Mouse (Mus musculus) hindbrain, embryonic 15.5 days (tissue): ENCODE results near the gene Cisd1. TPM values are rescaled to one million over a fixed set of nuclear protein-coding genes. Genes with fewer than 3 reads are reported as not detected.

ENCODE experiments used
- ATAC-seq: fragments of 200-750 bp; cut with Nextera tagmentation; 2 replicates; pipeline ENCODE4 v1.8.0; 2017; ENCODE audit warnings: low read depth, moderate number of reproducible peaks, moderate TSS enrichment; ENCODE audit not compliant: low FRiP score
- H3K27ac ChIP-seq: fragments of 300-500 bp; sonication (generic); replicated peaks from 2 replicates; pipeline ENCODE4 v1.5.1; 2015; ENCODE audit warnings: mild to moderate bottlenecking, inconsistent platforms
- H3K27me3 ChIP-seq: fragments of 300-500 bp; sonication (generic); 2 replicates; pipeline ENCODE4 v1.6.1; 2015; ENCODE audit warnings: control low read depth, inconsistent platforms
- H3K36me3 ChIP-seq: fragments of 300-500 bp; sonication (generic); 2 replicates; pipeline ENCODE4 v1.6.1; 2015; ENCODE audit warnings: control low read depth, inconsistent platforms
- H3K4me1 ChIP-seq: fragments of 300-500 bp; sonication (generic); replicated peaks from 2 replicates; pipeline ENCODE4 v1.6.1; 2015; ENCODE audit warnings: control low read depth, inconsistent platforms
- H3K4me2 ChIP-seq: fragments of 300-500 bp; sonication (generic); 2 replicates; pipeline ENCODE4 v1.6.1; 2015; ENCODE audit warnings: moderate library complexity, mild to moderate bottlenecking, inconsistent platforms
- H3K4me3 ChIP-seq: fragments of 300-500 bp; sonication (generic); 2 replicates; pipeline ENCODE4 v1.5.1; 2015; ENCODE audit warnings: mild to moderate bottlenecking, inconsistent platforms
- H3K9ac ChIP-seq: fragments of 300-500 bp; sonication (generic); 2 replicates; pipeline ENCODE4 v1.6.1; 2015; ENCODE audit warnings: inconsistent platforms
- H3K9me3 ChIP-seq: fragments of 300-500 bp; sonication (generic); 2 replicates; pipeline ENCODE4 v1.6.1; 2016; ENCODE audit warnings: control low read depth, inconsistent platforms
- WGBS: fragments of 180-500 bp; shearing (Covaris S2); methylation state at CpG from one replicate; pipeline ENCODE4 v1.1.7; 2015; 5-methylcytosine and 5-hydroxymethylcytosine counted together
- polyA plus RNA-seq: library from polyadenylated mRNA; unstranded; fragments of >200 nt; fragmentation: Nextera tagmentation; extraction: Ambion mirVana; gene quantifications from 2 replicates; pipeline ENCODE4 v1.2.1, GENCODE M21; 2015

The Cisd1 gene
- polyA plus RNA-seq, 1 experiment from 2014 or later = 295 TPM

- H3K27ac ChIP-seq = peak within 1 kb of the TSS; percentile 81
- H3K9ac ChIP-seq = peak within 1 kb of the TSS; percentile 76
- no peaks in the 10 kb centered on the region for H3K36me3 ChIP-seq
- ATAC-seq = peak; percentile 93
- peak within 1 kb of the TSS; percentile 94 for H3K4me2 ChIP-seq
- no peaks in the 10 kb centered on the region for H3K9me3 ChIP-seq
- H3K27me3 ChIP-seq = no peaks in the 10 kb centered on the region
- H3K4me3 ChIP-seq = peak within 1 kb of the TSS; percentile 73
- peaks cover 45% of the 10 kb centered on the region for H3K4me1 ChIP-seq
- WGBS = under 1% methylated on average over 46 of the region's 49 CpGs
Measured at GRCm38 (mm10) chr10:71347509-71347949, 2.8 kb upstream of the Cisd1 start, which contains the start of gene Ipmk. Ipmk (plus strand) TSS chr10:71347763.

GRCm38 (mm10) chr10:71346722-71347508 is 2.2 kb upstream of the Cisd1 start:
- Histone ChIP-seq H3K9ac (peak overlapping the region; percentile 76), H3K9me3 (no peaks in the 10 kb centered on the region), H3K27ac (peak overlapping the region; percentile 81), H3K27me3 (no peaks in the 10 kb centered on the region), H3K36me3 (no peaks in the 10 kb centered on the region), H3K4me3 (peak overlapping the region; percentile 73), H3K4me1 (peaks cover 50% of the 10 kb centered on the region), H3K4me2 (peak overlapping the region; percentile 94)
- WGBS = 11% methylated on average over 13 of the region's 13 CpGs
- no peak for ATAC-seq

- H3K9ac ChIP-seq = no peak overlapping the region
- no peaks in the 10 kb centered on the region for H3K36me3 ChIP-seq
- H3K4me1 ChIP-seq = peaks cover 51% of the 10 kb centered on the region
- no peak overlapping the region for H3K4me3 ChIP-seq
- H3K27ac ChIP-seq = no peak overlapping the region
- no peak overlapping the region for H3K4me2 ChIP-seq
- no peaks in the 10 kb centered on the region for H3K27me3 ChIP-seq
- no peak for ATAC-seq
- no peaks in the 10 kb centered on the region for H3K9me3 ChIP-seq
- WGBS = 64% methylated on average over 2 of the region's 2 CpGs
Measured at GRCm38 (mm10) chr10:71346106-71346505, 1.4 kb upstream of the Cisd1 start.

GRCm38 (mm10) chr10:71343567-71344265 is 1.0 kb downstream of the Cisd1 start:
- H3K27me3 ChIP-seq = no peaks in the 10 kb centered on the region
- ATAC-seq = no peak
- peak overlapping the region; percentile 81 for H3K4me2 ChIP-seq
- H3K4me1 ChIP-seq = peaks cover 44% of the 10 kb centered on the region
- no peak overlapping the region; the same call in 1 of the 2 replicates for H3K27ac ChIP-seq
- H3K36me3 ChIP-seq = no peaks in the 10 kb centered on the region
- peak overlapping the region; percentile 58 for H3K4me3 ChIP-seq
- 21% methylated on average over 14 of the region's 14 CpGs for WGBS
- peak overlapping the region; percentile 76 for H3K9ac ChIP-seq
- H3K9me3 ChIP-seq = no peaks in the 10 kb centered on the region

- peaks cover 43% of the 10 kb centered on the region for H3K4me1 ChIP-seq
- no peak overlapping the region for H3K4me3 ChIP-seq
- no peaks in the 10 kb centered on the region for H3K27me3 ChIP-seq
- no peak overlapping the region for H3K27ac ChIP-seq
- no peaks in the 10 kb centered on the region for H3K36me3 ChIP-seq
- H3K9ac ChIP-seq = no peak overlapping the region
- H3K9me3 ChIP-seq = no peaks in the 10 kb centered on the region
- H3K4me2 ChIP-seq = no peak overlapping the region
- 90% methylated on average over 3 of the region's 3 CpGs for WGBS
- no peak for ATAC-seq
Measured at GRCm38 (mm10) chr10:71343130-71343529, 1.6 kb downstream of the Cisd1 start.

- Histone ChIP-seq H3K4me3 (no peak overlapping the region), H3K27ac (no peak overlapping the region), H3K9ac (no peak overlapping the region), H3K27me3 (no peaks in the 10 kb centered on the region), H3K9me3 (no peaks in the 10 kb centered on the region), H3K4me1 (peaks cover 43% of the 10 kb centered on the region), H3K36me3 (no peaks in the 10 kb centered on the region), H3K4me2 (no peak overlapping the region)
- WGBS = 90% methylated on average over 7 of the region's 7 CpGs
- no peak for ATAC-seq
Measured at GRCm38 (mm10) chr10:71342030-71342805, 2.5 kb downstream of the Cisd1 start.

- Histone ChIP-seq H3K4me3 (no peak overlapping the region), H3K4me1 (peaks cover 39% of the 10 kb centered on the region), H3K9ac (no peak overlapping the region), H3K9me3 (no peaks in the 10 kb centered on the region), H3K27ac (no peak overlapping the region), H3K36me3 (0 out of 2 replicates have a peak, but pooled peaks cover under 1% of the 10 kb centered on the region), H3K27me3 (no peaks in the 10 kb centered on the region), H3K4me2 (no peak overlapping the region)
- ATAC-seq = no peak
- 94% methylated on average over 9 of the region's 9 CpGs for WGBS
Measured at GRCm38 (mm10) chr10:71341290-71341689, 3.5 kb downstream of the Cisd1 start.

- Histone ChIP-seq H3K36me3 (peaks cover 12% of the 10 kb centered on the region; the same call in 1 of the 2 replicates), H3K27ac (no peak overlapping the region), H3K4me1 (peaks cover 35% of the 10 kb centered on the region), H3K9ac (no peak overlapping the region), H3K9me3 (no peaks in the 10 kb centered on the region), H3K4me2 (no peak overlapping the region), H3K27me3 (no peaks in the 10 kb centered on the region), H3K4me3 (no peak overlapping the region)
- no peak for ATAC-seq
- WGBS = 90% methylated on average over 2 of the region's 2 CpGs
Measured at GRCm38 (mm10) chr10:71340195-71340594, 4.6 kb downstream of the Cisd1 start.

GRCm38 (mm10) chr10:71339463-71339862 is 5.3 kb downstream of the Cisd1 start:
- Histone ChIP-seq H3K27ac (no peak overlapping the region), H3K27me3 (no peaks in the 10 kb centered on the region), H3K9ac (no peak overlapping the region), H3K4me1 (peaks cover 32% of the 10 kb centered on the region), H3K9me3 (no peaks in the 10 kb centered on the region), H3K4me3 (no peak overlapping the region), H3K36me3 (peaks cover 15% of the 10 kb centered on the region; the same call in 1 of the 2 replicates), H3K4me2 (no peak overlapping the region)
- 77% methylated on average over 4 of the region's 4 CpGs for WGBS
- ATAC-seq = no peak

GRCm38 (mm10) chr10:71338156-71338905 is 6.4 kb downstream of the Cisd1 start:
- peaks cover 15% of the 10 kb centered on the region; the same call in 1 of the 2 replicates for H3K36me3 ChIP-seq
- no peak overlapping the region for H3K27ac ChIP-seq
- WGBS = 79% methylated on average over 8 of the region's 8 CpGs
- H3K9ac ChIP-seq = no peak overlapping the region
- no peak for ATAC-seq
- H3K4me1 ChIP-seq = peaks cover 23% of the 10 kb centered on the region
- H3K27me3 ChIP-seq = no peaks in the 10 kb centered on the region
- no peak overlapping the region for H3K4me2 ChIP-seq
- H3K4me3 ChIP-seq = no peak overlapping the region
- no peaks in the 10 kb centered on the region for H3K9me3 ChIP-seq

- peaks cover 19% of the 10 kb centered on the region; the same call in 1 of the 2 replicates for H3K4me1 ChIP-seq
- H3K4me3 ChIP-seq = no peak overlapping the region
- no peak overlapping the region for H3K27ac ChIP-seq
- H3K36me3 ChIP-seq = peaks cover 15% of the 10 kb centered on the region; the same call in 1 of the 2 replicates
- no peak overlapping the region for H3K9ac ChIP-seq
- H3K4me2 ChIP-seq = no peak overlapping the region
- 95% methylated on average over 2 of the region's 2 CpGs for whole genome bisulfite sequencing
- no peaks in the 10 kb centered on the region for H3K27me3 ChIP-seq
- ATAC-seq = no peak
- H3K9me3 ChIP-seq = no peaks in the 10 kb centered on the region
Measured at GRCm38 (mm10) chr10:71337733-71338132, 7.0 kb downstream of the Cisd1 start.
